Mouse (Mus musculus) stomach, embryonic 16.5 days (tissue): Measurements from ENCODE around the gene Fam43b. TPM values are rescaled to one million over a fixed set of nuclear protein-coding genes. Genes with fewer than 3 reads are reported as not detected.

Experiments
- ATAC-seq: fragments of 200-750 bp; cut with Nextera tagmentation; 2 replicates; pipeline ENCODE4 v1.8.0; 2017; ENCODE audit warnings: moderate number of reproducible peaks, moderate TSS enrichment; ENCODE audit not compliant: insufficient read depth, low FRiP score
- H3K27ac ChIP-seq: fragments of 300-500 bp; sonication (generic); 2 replicates; pipeline ENCODE4 v1.5.1; 2014; ENCODE audit warnings: low read length
- H3K27me3 ChIP-seq: fragments of 300-500 bp; sonication (generic); 2 replicates; pipeline ENCODE4 v1.6.1; 2014; ENCODE audit warnings: low read length, control low read depth, mixed read lengths; ENCODE audit not compliant: control insufficient read depth, insufficient read depth
- H3K36me3 ChIP-seq: fragments of 300-500 bp; sonication (generic); 2 replicates; pipeline ENCODE4 v1.6.1; 2014; ENCODE audit warnings: low read length; ENCODE audit not compliant: control insufficient read depth, insufficient read depth
- H3K4me1 ChIP-seq: fragments of 300-500 bp; sonication (generic); 2 replicates; pipeline ENCODE4 v1.6.1; 2014; ENCODE audit warnings: low read length, control low read depth, mixed read lengths; ENCODE audit not compliant: control insufficient read depth, insufficient read depth
- H3K4me2 ChIP-seq: fragments of 300-500 bp; sonication (generic); 2 replicates; pipeline ENCODE4 v1.6.1; 2014; ENCODE audit warnings: low read depth, low read length, mixed read lengths
- H3K4me3 ChIP-seq: fragments of 300-500 bp; sonication (generic); replicated peaks from 2 replicates; pipeline ENCODE4 v1.5.1; 2014; ENCODE audit warnings: mild to moderate bottlenecking, low read length
- H3K9ac ChIP-seq: fragments of 300-500 bp; sonication (generic); 2 replicates; pipeline ENCODE4 v1.6.1; 2014; ENCODE audit warnings: low read length
- H3K9me3 ChIP-seq: fragments of 300-500 bp; sonication (generic); replicated peaks from 2 replicates; pipeline ENCODE4 v1.6.1; 2016; ENCODE audit warnings: low read length, control low read depth; ENCODE audit not compliant: control insufficient read depth
- WGBS: fragments of 180-500 bp; shearing (Covaris S2); extraction: QIAGEN DNeasy Blood & Tissue Kit; methylation state at CpG from one replicate; pipeline ENCODE4 v1.1.7; 2014; 5-methylcytosine and 5-hydroxymethylcytosine counted together
- polyA plus RNA-seq: library from polyadenylated mRNA; unstranded; fragments of >200 nt; fragmentation: Nextera tagmentation; extraction: Ambion mirVana; gene quantifications from 2 replicates; pipeline ENCODE4 v1.2.1, GENCODE M21; 2015

Fam43b gene
- polyA plus RNA-seq, 1 experiment from 2014 or later = not detected

DNA sequence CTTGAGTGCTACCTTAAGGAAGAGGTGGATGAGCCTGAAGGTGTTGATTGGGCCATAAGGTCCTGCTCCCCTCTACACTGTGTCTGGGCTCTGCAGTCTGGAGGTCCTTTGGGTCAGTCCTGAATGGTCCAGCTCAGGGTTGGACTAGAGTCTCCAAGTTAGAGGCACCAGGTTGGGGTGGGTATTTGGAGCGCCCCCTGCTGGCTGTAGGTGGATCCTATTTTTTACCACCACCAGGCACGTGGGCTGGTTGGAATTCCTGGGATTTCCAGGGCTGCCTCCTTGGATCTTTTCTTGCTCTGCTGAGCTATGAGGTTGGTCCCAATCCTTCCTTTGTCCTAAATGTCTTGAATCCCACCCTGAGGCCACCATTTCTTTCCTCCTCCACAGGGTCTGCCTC, 8.5 kb upstream of the Fam43b start:
- no peak overlapping the region for H3K4me3 ChIP-seq
- no peak overlapping the region for H3K4me2 ChIP-seq
- H3K9ac ChIP-seq = no peak overlapping the region
- ATAC-seq = no peak
- no peaks in the 10 kb centered on the region for H3K27me3 ChIP-seq
- H3K36me3 ChIP-seq = no peaks in the 10 kb centered on the region
- no peaks in the 10 kb centered on the region for H3K4me1 ChIP-seq
- no peaks in the 10 kb centered on the region for H3K9me3 ChIP-seq
- no peak overlapping the region for H3K27ac ChIP-seq
- 4% methylated on average over 2 of the region's 2 CpGs for WGBS

DNA sequence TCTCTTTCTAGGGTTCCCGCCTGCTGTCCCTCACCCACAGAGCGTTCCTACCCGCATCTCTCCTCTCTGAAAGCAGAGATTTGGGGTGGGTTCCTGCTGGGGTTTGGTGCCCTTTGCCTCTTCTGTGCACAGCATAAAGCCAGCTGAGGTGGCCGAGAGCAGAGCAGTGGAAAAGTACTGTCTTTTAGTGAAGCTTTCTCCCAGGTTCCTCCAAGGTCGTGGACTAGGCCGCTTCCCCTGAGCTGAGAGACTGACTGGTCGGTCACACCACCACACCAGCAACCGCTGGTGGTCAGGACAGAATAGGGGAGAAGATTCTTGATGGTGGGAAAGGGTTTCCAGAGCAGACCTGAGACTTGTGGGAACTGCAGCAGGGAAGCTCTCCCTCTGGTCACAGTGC, 383 bp upstream of the Fam43b start:
- H3K27ac ChIP-seq = no peak overlapping the region
- peaks cover 69% of the 10 kb centered on the region for H3K27me3 ChIP-seq
- H3K9ac ChIP-seq = no peak overlapping the region
- peaks cover 18% of the 10 kb centered on the region; the same call in 1 of the 2 replicates for H3K4me1 ChIP-seq
- ATAC-seq = no peak
- no peaks in the 10 kb centered on the region for H3K36me3 ChIP-seq
- 11% methylated on average over 8 of the region's 8 CpGs for whole genome bisulfite sequencing
- peak overlapping the region; percentile 58 for H3K4me2 ChIP-seq
- H3K9me3 ChIP-seq = no peaks in the 10 kb centered on the region
- H3K4me3 ChIP-seq = peak overlapping the region; percentile 38

DNA sequence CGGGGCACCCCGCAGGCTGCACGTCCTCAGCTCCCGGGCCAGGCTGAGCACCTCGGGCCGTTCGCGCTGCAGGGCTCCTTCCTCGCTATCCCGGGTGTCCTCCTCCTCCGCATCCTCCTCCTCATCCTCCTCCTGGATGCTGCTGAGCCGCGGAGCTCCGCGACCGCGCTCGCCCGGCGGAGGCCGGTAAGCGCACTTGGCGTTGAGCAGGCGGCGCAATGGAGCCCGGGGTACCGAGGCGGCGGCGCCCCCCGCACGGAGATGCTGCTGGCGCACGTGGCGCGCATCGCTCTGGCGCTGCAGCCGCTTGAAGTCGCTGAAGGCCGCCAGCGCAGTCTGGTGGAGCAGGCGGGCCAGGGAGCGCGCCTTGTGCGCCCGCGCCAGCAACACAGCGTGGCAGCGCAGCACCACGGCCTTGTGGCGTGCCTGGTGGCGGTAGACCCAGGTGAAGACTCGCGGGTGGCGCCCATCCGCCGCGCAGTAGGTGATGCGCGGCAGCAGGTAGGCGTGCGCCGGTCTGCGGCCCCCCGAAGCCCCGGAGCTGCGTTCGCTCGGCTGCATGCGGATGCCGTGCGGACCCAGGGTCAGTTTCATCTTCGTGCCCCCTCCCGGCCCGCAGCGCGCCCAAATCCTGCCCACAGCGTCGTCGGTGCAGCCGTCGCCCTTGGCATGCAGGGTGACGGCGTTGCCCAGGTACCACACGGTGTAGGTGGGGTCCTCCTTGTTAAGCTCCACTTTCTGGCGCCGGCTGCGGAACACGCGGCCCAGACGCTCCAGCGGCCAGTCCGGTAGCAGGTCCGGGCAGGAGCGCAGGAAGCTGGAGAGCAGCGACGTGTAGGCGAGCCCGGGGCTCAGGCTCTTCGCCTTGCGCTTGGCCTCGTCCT, 999 bp downstream of the Fam43b start:
- no peak overlapping the region for H3K27ac ChIP-seq
- peak overlapping the region; percentile 38 for H3K4me3 ChIP-seq
- peaks cover 74% of the 10 kb centered on the region for H3K27me3 ChIP-seq
- no peaks in the 10 kb centered on the region for H3K36me3 ChIP-seq
- peaks cover 18% of the 10 kb centered on the region; the same call in 1 of the 2 replicates for H3K4me1 ChIP-seq
- WGBS = 1% methylated on average over 98 of the region's 103 CpGs
- 0 out of 2 replicates have a peak overlapping the region, but pooled peaks have one; percentile 31 for H3K9ac ChIP-seq
- 0 out of 2 replicates have a peak, but pooled peaks have one; percentile 21 for ATAC-seq
- H3K9me3 ChIP-seq = no peaks in the 10 kb centered on the region
- peak overlapping the region; percentile 58 for H3K4me2 ChIP-seq

DNA sequence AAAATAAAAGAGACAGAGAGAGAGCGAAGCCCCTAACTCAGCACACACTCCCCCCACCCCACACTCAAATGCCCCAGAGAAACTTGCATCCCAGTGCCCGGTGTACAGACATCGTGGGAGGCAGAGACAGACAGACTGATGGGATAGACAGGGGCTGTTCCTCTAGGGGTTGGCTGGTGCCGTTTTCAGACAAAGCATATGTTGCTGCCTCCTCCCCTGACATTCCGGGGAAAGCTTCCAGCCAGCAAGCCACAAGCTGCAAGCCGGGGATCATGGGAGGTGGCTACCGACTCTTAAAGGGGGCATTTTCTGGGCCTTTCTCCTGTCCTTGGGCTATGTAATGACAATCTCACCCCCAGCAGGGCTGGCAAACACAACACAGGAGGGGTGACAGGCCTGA, 2.6 kb downstream of the Fam43b start:
- Histone ChIP-seq H3K9me3 (no peaks in the 10 kb centered on the region), H3K27me3 (peaks cover 74% of the 10 kb centered on the region), H3K4me2 (no peak overlapping the region), H3K36me3 (no peaks in the 10 kb centered on the region), H3K4me3 (no peak overlapping the region), H3K27ac (no peak overlapping the region), H3K4me1 (peaks cover 18% of the 10 kb centered on the region; the same call in 1 of the 2 replicates), H3K9ac (no peak overlapping the region)
- no peak for ATAC-seq
- WGBS = 61% methylated on average over 7 of the region's 7 CpGs

DNA sequence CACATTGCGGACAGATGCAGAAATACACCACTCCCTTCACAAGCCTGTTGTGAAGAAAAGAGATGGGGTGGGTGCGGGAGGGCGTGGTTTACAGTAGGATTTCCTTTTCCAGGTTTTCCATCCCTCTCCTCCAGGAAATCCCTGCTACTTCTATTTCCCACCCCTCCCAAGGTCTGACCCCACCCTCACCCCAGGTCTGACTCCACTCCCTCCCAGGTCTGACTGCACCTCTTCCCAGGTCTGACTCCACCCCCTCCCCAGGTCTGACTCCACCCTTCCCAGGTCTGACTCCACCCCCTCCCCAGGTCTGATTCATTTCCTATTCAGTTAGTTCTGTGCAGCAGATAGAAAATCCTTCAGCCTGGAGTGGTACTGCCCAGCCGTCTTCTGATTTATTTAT, 12.5 kb downstream of the Fam43b start:
- H3K4me3 ChIP-seq = no peak overlapping the region
- H3K4me1 ChIP-seq = no peaks in the 10 kb centered on the region
- no peaks in the 10 kb centered on the region for H3K36me3 ChIP-seq
- no peak overlapping the region for H3K27ac ChIP-seq
- ATAC-seq = peak; percentile 59; the same call in 1 of the 2 replicates
- 45% methylated on average over 4 of the region's 4 CpGs for WGBS
- H3K27me3 ChIP-seq = no peaks in the 10 kb centered on the region
- no peak overlapping the region for H3K9ac ChIP-seq
- H3K4me2 ChIP-seq = no peak overlapping the region
- H3K9me3 ChIP-seq = no peaks in the 10 kb centered on the region

DNA sequence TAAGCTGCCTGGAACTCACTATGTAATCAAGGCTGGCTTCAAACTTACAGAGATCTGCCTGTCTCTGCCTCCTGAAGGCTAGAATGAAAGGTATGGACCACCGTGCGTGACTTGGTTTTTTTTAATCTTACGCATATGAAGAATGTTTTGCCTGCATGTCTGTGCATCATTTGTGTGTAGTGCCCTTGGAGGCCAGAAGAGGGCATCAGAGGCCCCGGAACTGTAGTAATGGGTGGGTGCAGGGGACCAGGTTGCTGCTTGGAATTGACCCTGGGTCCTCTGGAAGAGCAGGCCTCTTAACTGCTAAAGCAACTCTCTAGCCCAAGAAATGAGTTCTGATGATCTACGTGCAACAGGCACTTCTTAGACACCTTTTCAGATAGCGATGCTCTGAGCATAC, 13.9 kb downstream of the Fam43b start:
- Histone ChIP-seq H3K4me2 (no peak overlapping the region), H3K4me3 (no peak overlapping the region), H3K27me3 (no peaks in the 10 kb centered on the region), H3K36me3 (no peaks in the 10 kb centered on the region), H3K9ac (no peak overlapping the region), H3K9me3 (no peaks in the 10 kb centered on the region), H3K4me1 (no peaks in the 10 kb centered on the region), H3K27ac (no peak overlapping the region)
- 72% methylated on average over 6 of the region's 6 CpGs for WGBS
- no peak for ATAC-seq

DNA sequence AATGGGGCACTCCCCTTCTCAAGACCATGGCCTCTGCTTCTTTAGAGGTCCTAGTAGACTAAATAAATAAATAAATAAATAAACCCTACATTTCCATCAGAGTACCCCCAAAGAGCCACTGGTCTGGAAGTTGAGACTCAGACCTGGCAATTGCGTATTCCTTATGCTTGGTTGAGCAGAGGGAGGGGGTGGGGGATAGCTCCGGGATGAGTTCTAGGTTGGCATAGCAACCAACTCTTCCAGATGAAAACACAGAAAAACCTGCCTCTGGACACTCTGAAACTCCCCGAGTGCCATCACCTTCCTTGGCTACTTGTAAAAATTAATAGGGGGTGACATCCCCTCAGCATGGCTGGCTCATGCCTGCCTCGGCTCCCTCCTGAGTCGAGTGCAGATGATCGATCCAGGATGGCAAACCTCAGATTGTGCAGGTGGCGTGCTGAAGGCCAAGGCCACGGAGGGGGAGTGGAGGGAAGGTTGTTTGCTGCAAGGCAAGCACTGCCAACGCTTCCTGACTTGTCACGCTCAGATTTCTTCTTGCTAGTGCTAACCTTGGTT, 16.1 kb downstream of the Fam43b start:
- Histone ChIP-seq H3K9ac (no peak overlapping the region), H3K4me1 (no peaks in the 10 kb centered on the region), H3K4me2 (no peak overlapping the region), H3K4me3 (no peak overlapping the region), H3K27me3 (no peaks in the 10 kb centered on the region), H3K27ac (no peak overlapping the region), H3K36me3 (no peaks in the 10 kb centered on the region), H3K9me3 (no peaks in the 10 kb centered on the region)
- ATAC-seq = no peak; the same call in 1 of the 2 replicates
- 47% methylated on average over 10 of the region's 10 CpGs for WGBS

DNA sequence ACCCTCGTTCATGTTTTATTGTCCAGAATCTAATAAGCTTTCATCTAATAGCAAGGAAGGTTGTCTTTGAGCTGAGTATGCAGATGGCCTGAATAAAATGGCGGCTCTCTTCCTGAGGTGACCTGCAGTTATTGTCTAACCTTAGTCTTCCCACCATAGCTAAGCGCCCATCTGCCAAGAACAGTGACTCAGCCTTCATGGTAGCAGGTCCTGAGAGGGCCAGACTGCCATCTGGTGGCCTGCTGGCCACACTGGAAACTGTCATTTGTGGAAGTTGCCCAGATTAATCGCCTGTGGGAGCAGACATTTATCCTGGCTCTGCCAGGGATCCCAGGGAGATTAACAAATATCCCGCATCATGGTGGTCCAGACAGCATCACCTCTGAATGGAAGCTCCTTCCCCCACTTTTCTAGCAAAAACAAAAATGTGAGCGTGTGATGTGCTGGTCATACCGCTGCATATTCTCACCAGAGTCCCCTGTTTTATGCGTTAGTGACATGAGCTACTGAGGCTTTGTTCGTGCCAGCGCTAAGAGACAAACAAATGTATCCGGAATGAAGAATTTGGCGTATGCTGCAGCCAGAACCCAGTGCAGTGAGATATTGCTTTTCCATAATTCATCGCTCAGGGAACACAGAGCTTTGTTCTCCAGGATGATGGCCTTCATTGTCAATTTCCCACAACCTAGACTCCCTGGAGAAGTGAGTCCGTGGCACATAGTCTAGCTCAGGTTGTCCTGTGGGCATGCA, 17.1 kb downstream of the Fam43b start:
- 51% methylated on average over 14 of the region's 14 CpGs for WGBS

DNA sequence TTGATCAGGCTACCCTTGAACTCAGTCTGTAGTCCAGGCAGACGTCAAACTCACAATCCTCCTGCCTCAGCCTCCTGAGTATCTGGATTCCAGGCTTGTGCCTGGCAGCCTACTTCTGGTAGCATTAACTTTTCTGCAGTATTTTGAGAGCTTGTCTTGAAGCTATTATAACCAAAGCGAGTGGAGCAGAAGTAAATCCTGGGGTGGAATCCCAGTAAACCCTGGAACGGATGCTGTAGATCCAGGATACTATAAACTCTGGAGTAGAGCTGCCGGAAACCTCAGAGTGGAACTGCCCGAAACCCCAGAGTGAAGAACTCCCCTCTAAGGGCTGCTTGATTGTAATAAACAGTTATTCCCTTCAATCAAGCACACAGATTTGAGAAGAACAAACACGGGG, 18.8 kb downstream of the Fam43b start:
- H3K9me3 ChIP-seq = no peaks in the 10 kb centered on the region
- H3K9ac ChIP-seq = no peak overlapping the region
- H3K27ac ChIP-seq = no peak overlapping the region
- H3K36me3 ChIP-seq = no peaks in the 10 kb centered on the region
- no peak overlapping the region for H3K4me3 ChIP-seq
- no peak for ATAC-seq
- H3K4me2 ChIP-seq = no peak overlapping the region
- H3K4me1 ChIP-seq = no peaks in the 10 kb centered on the region
- 45% methylated on average over 6 of the region's 6 CpGs for WGBS
- H3K27me3 ChIP-seq = no peaks in the 10 kb centered on the region

More for the DNA sequence above, 17.1 kb downstream of the Fam43b start:
- Histone ChIP-seq H3K9ac (no peak overlapping the region), H3K4me2 (no peak overlapping the region), H3K4me3 (no peak overlapping the region), H3K9me3 (no peaks in the 10 kb centered on the region), H3K36me3 (no peaks in the 10 kb centered on the region), H3K4me1 (no peaks in the 10 kb centered on the region), H3K27me3 (no peaks in the 10 kb centered on the region), H3K27ac (no peak overlapping the region)
- ATAC-seq = no peak
